Mouse (Mus musculus): ENCODE measurements around the gene Ubl5.
"Not testable (repeated sequence)": the region's sequence is repeated elsewhere in the genome, so short reads cannot be mapped to it uniquely, and the experiment has no call there.

Ubl5 gene

GRCm38 (mm10) chr9:20657546-20657945, 14.9 kb downstream of the Ubl5 start:
- DNase-seq (ENCODE audit: low spot score) = no peak

- no peak for DNase-seq (ENCODE audit: low spot score)
Measured at GRCm38 (mm10) chr9:20662325-20662724, 19.6 kb downstream of the Ubl5 start.

GRCm38 (mm10) chr9:20662874-20663273, 20.2 kb downstream of the Ubl5 start:
- DNase-seq (ENCODE audit: low spot score) = no peak

- peak; percentile 67 for DNase-seq (ENCODE audit: low spot score)
Measured at GRCm38 (mm10) chr9:20663956-20664355, 21.3 kb downstream of the Ubl5 start.

GRCm38 (mm10) chr9:20664366-20664765, 21.7 kb downstream of the Ubl5 start:
- DNase-seq (ENCODE audit: low spot score) = no peak

GRCm38 (mm10) chr9:20664982-20665637, 22.4 kb downstream of the Ubl5 start:
- DNase-seq (ENCODE audit: low spot score) = no peak

GRCm38 (mm10) chr9:20665925-20666324, 23.2 kb downstream of the Ubl5 start:
- no peak for DNase-seq (ENCODE audit: low spot score)

- DNase-seq (ENCODE audit: low spot score) = no peak
Measured at GRCm38 (mm10) chr9:20666510-20667034, 23.9 kb downstream of the Ubl5 start.

- DNase-seq (ENCODE audit: low spot score) = no peak
Measured at GRCm38 (mm10) chr9:20668065-20668464, 25.4 kb downstream of the Ubl5 start.

- DNase-seq (ENCODE audit: low spot score) = no peak
Measured at GRCm38 (mm10) chr9:20672047-20672446, 29.4 kb downstream of the Ubl5 start.

- no peak for DNase-seq (ENCODE audit: low spot score)
Measured at GRCm38 (mm10) chr9:20677892-20678291, 35.2 kb downstream of the Ubl5 start.

GRCm38 (mm10) chr9:20680378-20680958, 37.8 kb downstream of the Ubl5 start:
- DNase-seq (ENCODE audit: low spot score) = no peak

- no peak for DNase-seq (ENCODE audit: low spot score)
Measured at GRCm38 (mm10) chr9:20681546-20682388, 39.1 kb downstream of the Ubl5 start.

- no peak for DNase-seq (ENCODE audit: low spot score)
Measured at GRCm38 (mm10) chr9:20682389-20682722, 39.7 kb downstream of the Ubl5 start.

- DNase-seq (ENCODE audit: low spot score) = peak; percentile 63
Measured at GRCm38 (mm10) chr9:20685081-20685861, 42.6 kb downstream of the Ubl5 start.

GRCm38 (mm10) chr9:20689403-20689802, 46.7 kb downstream of the Ubl5 start:
- no peak for DNase-seq (ENCODE audit: low spot score)

- no peak for DNase-seq (ENCODE audit: low spot score)
Measured at GRCm38 (mm10) chr9:20689913-20690312, 47.2 kb downstream of the Ubl5 start.

GRCm38 (mm10) chr9:20690449-20690848, 47.8 kb downstream of the Ubl5 start:
- not testable (repeated sequence) for DNase-seq (ENCODE audit: low spot score)

GRCm38 (mm10) chr9:20692863-20693262, 50.2 kb downstream of the Ubl5 start:
- DNase-seq (ENCODE audit: low spot score) = no peak

- no peak for DNase-seq (ENCODE audit: low spot score)
Measured at GRCm38 (mm10) chr9:20694721-20695235, 52.1 kb downstream of the Ubl5 start.

- DNase-seq (ENCODE audit: low spot score) = no peak
Measured at GRCm38 (mm10) chr9:20696107-20696712, 53.5 kb downstream of the Ubl5 start.

Measured in left cerebral cortex, adult 11 months (tissue).